Mouse (Mus musculus): ENCODE results near the gene Riok2. TPM values are rescaled to one million over a fixed set of nuclear protein-coding genes. Genes with fewer than 3 reads are reported as not detected.
"Not testable (repeated sequence)": the region's sequence is repeated elsewhere in the genome, so short reads cannot be mapped to it uniquely, and the experiment has no call there.

Gene Riok2
- 24.1 and 27.6 TPM in 2 replicates for polyA plus RNA-seq (2015; fragmentation: Nextera tagmentation; extraction: Ambion mirVana)

DNA sequence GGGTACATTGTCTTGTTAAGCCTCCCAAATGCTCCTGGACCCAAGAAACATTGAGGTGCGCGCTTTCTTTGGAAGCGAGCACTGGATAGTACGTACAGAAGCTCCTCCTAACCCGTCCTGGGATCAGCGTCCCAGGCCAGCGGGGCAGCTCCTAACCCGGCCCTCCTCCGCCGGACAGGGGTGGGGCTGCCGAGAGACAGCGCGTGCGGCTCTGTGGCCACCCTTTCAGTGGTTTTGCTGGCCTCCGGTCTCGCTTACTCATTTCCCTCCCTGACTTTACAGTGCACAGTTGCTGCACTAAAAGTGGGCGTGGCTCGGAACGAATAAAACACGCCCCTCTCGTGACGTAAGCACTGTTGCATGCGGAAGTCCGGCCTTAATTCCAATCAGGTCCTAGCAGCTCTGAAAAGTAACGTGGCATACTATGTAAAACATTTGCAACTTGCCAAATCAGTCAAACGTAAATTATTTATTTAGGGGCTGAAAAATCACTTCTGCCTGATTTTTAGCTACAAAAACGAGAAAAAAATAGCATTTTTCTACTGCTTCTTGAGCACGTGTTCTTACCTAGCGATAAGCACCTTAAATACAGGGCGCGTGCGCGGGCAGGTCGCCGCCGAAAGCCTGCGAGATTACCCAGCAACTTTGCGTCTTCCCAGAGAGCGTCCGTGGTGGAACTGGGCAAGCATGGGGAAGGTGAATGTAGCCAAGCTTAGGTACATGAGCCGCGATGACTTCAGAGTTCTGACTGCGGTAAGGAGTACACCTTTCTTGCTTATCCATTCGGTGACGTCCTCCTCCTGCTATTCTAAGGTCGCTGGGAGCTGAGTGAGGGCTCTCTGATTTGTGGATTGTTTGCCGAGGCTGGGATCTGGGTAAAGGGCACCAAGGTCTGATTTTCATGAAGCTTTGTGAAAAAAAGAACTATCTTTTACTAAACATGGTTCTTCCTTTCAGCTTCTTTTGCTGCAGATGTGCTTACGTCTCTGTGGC, at the start of gene Riok2:
Gene Riok2, plus strand, starts transcription at position 392 of the 993 bp plus-strand sequence.
- Histone ChIP-seq H3K9ac (peak within 1 kb of the TSS; percentile 78), H3K27ac (peak within 1 kb of the TSS; percentile 89), H3K4me3 (replicated peaks) (peak within 1 kb of the TSS; percentile 81), H3K4me2 (peak within 1 kb of the TSS; percentile 67), H3K27me3 (replicated peaks) (no peaks in the 10 kb centered on the region), H3K9me3 (no peaks in the 10 kb centered on the region), H3K4me1 (0 out of 2 replicates have a peak, but pooled peaks cover 4% of the 10 kb centered on the region), H3K36me3 (peaks cover 6% of the 10 kb centered on the region; the same call in 1 of the 2 replicates)
- peak; percentile 98 for ATAC-seq (ENCODE audit: insufficient read depth, low FRiP score, low read depth)
- under 1% methylated on average over 48 of the region's 48 CpGs for WGBS

GRCm38 (mm10) chr17:17326022-17326421, 48.1 kb upstream of the Riok2 start:
- not testable (repeated sequence) for ATAC-seq (ENCODE audit: insufficient read depth, low FRiP score, low read depth); H3K4me1 ChIP-seq
- WGBS: 74% methylated on average over 1 of the region's 1 CpGs

GRCm38 (mm10) chr17:17326636-17327035, 47.5 kb upstream of the Riok2 start:
- Histone ChIP-seq H3K27me3 (replicated peaks) (no peaks in the 10 kb centered on the region), H3K9ac (no peak overlapping the region), H3K36me3 (no peaks in the 10 kb centered on the region), H3K4me3 (replicated peaks) (no peak overlapping the region), H3K4me2 (no peak overlapping the region), H3K9me3 (no peaks in the 10 kb centered on the region), H3K27ac (no peak overlapping the region), H3K4me1 (no peaks in the 10 kb centered on the region)
- no peak for ATAC-seq (ENCODE audit: insufficient read depth, low FRiP score, low read depth)
- 78% methylated on average over 4 of the region's 4 CpGs for WGBS

More at GRCm38 (mm10) chr17:17326022-17326421, 48.1 kb upstream of the Riok2 start:
- not testable (repeated sequence) for H3K27ac ChIP-seq; H3K9ac ChIP-seq; H3K4me3 ChIP-seq (replicated peaks); H3K27me3 ChIP-seq (replicated peaks); H3K4me2 ChIP-seq; H3K36me3 ChIP-seq; H3K9me3 ChIP-seq

DNA sequence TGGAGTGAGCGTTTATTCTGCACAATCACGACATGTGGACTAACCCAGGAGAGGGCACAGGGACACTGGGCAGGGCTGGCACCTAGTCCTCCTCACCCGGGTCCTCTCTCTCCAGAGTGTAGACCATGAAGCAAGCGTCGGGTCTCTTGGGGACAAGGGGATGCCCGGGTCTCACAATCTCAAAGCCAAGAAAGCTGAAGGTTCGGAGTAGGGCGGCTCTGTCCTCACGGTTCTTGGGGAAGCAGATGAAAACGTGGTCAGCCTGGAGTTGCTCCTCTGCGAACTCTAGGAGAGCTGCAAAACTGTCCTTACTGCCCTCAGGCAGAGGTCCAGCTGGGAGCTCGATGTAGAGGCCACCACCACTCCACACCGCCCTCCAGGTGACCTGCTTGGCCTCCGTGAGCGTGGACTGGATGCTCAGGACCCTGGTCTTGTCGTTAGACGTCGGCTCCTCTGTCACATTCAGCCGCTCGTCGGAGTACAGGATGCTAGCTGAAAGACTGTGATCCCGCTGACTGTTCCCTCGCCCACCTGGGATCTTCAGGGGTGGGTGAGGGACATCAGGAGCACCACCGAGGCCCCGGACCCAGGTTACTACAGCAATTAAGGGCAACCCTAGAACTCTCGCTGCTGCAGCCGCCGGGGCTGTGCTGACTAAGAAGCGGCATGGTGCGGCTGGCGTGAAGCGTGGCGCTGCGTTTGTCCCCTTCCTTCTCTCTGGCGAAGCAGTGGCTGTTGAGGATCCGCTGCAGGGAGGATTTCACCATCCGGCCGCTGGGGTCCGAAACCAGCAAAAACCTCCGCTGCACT, 28.5 kb upstream of the Riok2 start:
- H3K27me3 ChIP-seq (replicated peaks); H3K4me1 ChIP-seq; ATAC-seq (ENCODE audit: insufficient read depth, low FRiP score, low read depth); H3K9me3 ChIP-seq; H3K36me3 ChIP-seq; H3K27ac ChIP-seq; H3K9ac ChIP-seq: not testable (repeated sequence)
- Histone ChIP-seq H3K4me2 (peak overlapping the region; percentile 53), H3K4me3 (replicated peaks) (peak overlapping the region; percentile 22)
- 4% methylated on average over 36 of the region's 40 CpGs for WGBS

DNA sequence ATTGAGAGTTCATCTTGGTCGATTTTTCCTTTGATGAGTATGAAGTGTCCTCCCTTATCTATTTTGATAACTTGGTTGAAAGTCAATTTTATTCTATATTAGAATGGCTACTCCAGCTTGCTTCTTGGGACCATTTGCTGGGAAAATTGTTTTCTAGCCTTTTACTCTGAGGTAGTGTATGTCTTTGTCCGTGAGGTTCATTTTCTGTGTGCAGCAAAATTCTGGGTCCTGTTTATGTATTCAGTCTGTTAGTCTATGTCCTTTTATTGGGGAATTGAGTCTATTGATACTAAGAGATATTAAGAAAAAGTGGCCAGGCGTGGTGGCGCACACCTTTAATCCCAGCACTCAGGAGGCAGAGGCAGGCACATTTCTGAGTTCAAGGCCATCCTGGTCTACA, 27.8 kb upstream of the Riok2 start:
- not testable (repeated sequence) for H3K9ac ChIP-seq; H3K9me3 ChIP-seq; H3K4me1 ChIP-seq; ATAC-seq (ENCODE audit: insufficient read depth, low FRiP score, low read depth); H3K27ac ChIP-seq; H3K27me3 ChIP-seq (replicated peaks); H3K36me3 ChIP-seq
- WGBS: 40% methylated on average over 4 of the region's 4 CpGs
- Histone ChIP-seq H3K4me2 (peak overlapping the region; percentile 53), H3K4me3 (replicated peaks) (peak overlapping the region; percentile 22)

DNA sequence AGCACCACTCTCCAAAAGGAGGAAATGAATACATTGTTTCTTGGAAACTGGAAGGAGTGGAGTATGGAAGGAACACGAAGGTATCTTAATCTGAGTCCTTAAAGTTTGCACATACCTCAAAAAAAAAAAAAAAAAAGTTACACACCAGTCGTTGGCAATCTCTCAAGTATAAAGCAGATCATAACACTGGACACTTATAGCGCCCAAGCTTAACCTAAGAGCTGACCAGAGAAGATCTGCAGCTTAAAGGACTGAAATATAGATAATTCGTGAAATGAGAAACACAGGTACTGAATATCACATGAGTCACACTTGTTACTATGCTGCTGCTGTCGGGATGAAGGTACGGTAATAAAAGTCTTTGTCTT, 575 bp upstream of the Riok2 start:
- no peaks in the 10 kb centered on the region for H3K9me3 ChIP-seq
- 0 out of 2 replicates have a peak, but pooled peaks cover 4% of the 10 kb centered on the region for H3K4me1 ChIP-seq
- H3K36me3 ChIP-seq: peaks cover 3% of the 10 kb centered on the region; the same call in 1 of the 2 replicates
- H3K27me3 ChIP-seq (replicated peaks): no peaks in the 10 kb centered on the region
- peak overlapping the region; percentile 81 for H3K4me3 ChIP-seq (replicated peaks)
- peak overlapping the region; percentile 89 for H3K27ac ChIP-seq
- H3K4me2 ChIP-seq: peak overlapping the region; percentile 67
- 2% methylated on average over 6 of the region's 6 CpGs for WGBS
- no peak for ATAC-seq (ENCODE audit: insufficient read depth, low FRiP score, low read depth)
- H3K9ac ChIP-seq: peak overlapping the region; percentile 51

GRCm38 (mm10) chr17:17375581-17375980, 1.5 kb downstream of the Riok2 start:
- H3K4me1 ChIP-seq: 0 out of 2 replicates have a peak, but pooled peaks cover 4% of the 10 kb centered on the region
- H3K9me3 ChIP-seq: no peaks in the 10 kb centered on the region
- H3K27ac ChIP-seq: no peak overlapping the region
- H3K9ac ChIP-seq: no peak overlapping the region
- peaks cover 6% of the 10 kb centered on the region; the same call in 1 of the 2 replicates for H3K36me3 ChIP-seq
- H3K27me3 ChIP-seq (replicated peaks): no peaks in the 10 kb centered on the region
- H3K4me2 ChIP-seq: peak overlapping the region; percentile 67
- no peak for ATAC-seq (ENCODE audit: insufficient read depth, low FRiP score, low read depth)
- peak overlapping the region; percentile 81 for H3K4me3 ChIP-seq (replicated peaks)
- 78% methylated on average over 3 of the region's 3 CpGs for WGBS

- 91% methylated on average over 4 of the region's 4 CpGs for WGBS
- Histone ChIP-seq H3K4me2 (no peak overlapping the region), H3K9ac (no peak overlapping the region), H3K4me1 (no peaks in the 10 kb centered on the region), H3K4me3 (replicated peaks) (no peak overlapping the region), H3K27ac (no peak overlapping the region), H3K9me3 (no peaks in the 10 kb centered on the region), H3K27me3 (replicated peaks) (no peaks in the 10 kb centered on the region), H3K36me3 (peaks cover 30% of the 10 kb centered on the region)
- ATAC-seq (ENCODE audit: insufficient read depth, low FRiP score, low read depth): no peak
These were observed 9.6 kb downstream of the Riok2 start for GRCm38 (mm10) chr17:17383703-17384102.

DNA sequence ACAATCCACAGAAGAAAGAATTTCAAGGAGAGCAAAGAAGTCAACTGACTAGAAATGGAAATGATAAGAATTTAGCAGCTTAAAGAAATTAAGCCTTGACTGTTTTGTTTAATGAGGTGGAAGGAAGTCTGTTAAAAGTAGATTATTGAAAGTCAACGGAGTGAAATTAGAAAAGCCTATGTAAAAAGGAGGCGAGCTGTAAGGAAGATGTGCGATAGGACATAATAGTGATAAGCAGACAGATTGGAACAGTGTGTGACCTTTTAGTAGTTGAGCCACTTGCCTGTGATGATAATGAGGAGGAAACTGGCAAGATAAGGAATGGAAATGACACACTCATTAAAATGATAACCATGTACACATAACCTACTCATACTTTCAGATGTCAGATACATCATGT, 10.4 kb downstream of the Riok2 start:
- H3K9me3 ChIP-seq: no peaks in the 10 kb centered on the region
- 90% methylated on average over 3 of the region's 3 CpGs for WGBS
- H3K4me2 ChIP-seq: no peak overlapping the region
- no peak overlapping the region for H3K4me3 ChIP-seq (replicated peaks)
- ATAC-seq (ENCODE audit: insufficient read depth, low FRiP score, low read depth): no peak
- H3K27ac ChIP-seq: no peak overlapping the region
- H3K4me1 ChIP-seq: no peaks in the 10 kb centered on the region
- peaks cover 27% of the 10 kb centered on the region for H3K36me3 ChIP-seq
- no peaks in the 10 kb centered on the region for H3K27me3 ChIP-seq (replicated peaks)
- no peak overlapping the region for H3K9ac ChIP-seq

GRCm38 (mm10) chr17:17386117-17386516, 12.0 kb downstream of the Riok2 start:
- peaks cover 27% of the 10 kb centered on the region; the same call in 1 of the 2 replicates for H3K36me3 ChIP-seq
- no peaks in the 10 kb centered on the region for H3K4me1 ChIP-seq
- H3K27me3 ChIP-seq (replicated peaks): no peaks in the 10 kb centered on the region
- no peak overlapping the region for H3K27ac ChIP-seq
- ATAC-seq (ENCODE audit: insufficient read depth, low FRiP score, low read depth): no peak
- H3K4me3 ChIP-seq (replicated peaks): no peak overlapping the region
- no peak overlapping the region for H3K9ac ChIP-seq
- no peak overlapping the region for H3K4me2 ChIP-seq
- H3K9me3 ChIP-seq: no peaks in the 10 kb centered on the region
- 82% methylated on average over 2 of the region's 2 CpGs for WGBS

GRCm38 (mm10) chr17:17391823-17392222, 17.7 kb downstream of the Riok2 start:
- no peaks in the 10 kb centered on the region for H3K27me3 ChIP-seq (replicated peaks)
- H3K36me3 ChIP-seq: peaks cover 10% of the 10 kb centered on the region; the same call in 1 of the 2 replicates
- no peak overlapping the region for H3K4me2 ChIP-seq
- H3K27ac ChIP-seq: no peak overlapping the region
- ATAC-seq (ENCODE audit: insufficient read depth, low FRiP score, low read depth): no peak
- 89% methylated on average over 4 of the region's 4 CpGs for WGBS
- no peak overlapping the region for H3K4me3 ChIP-seq (replicated peaks)
- no peaks in the 10 kb centered on the region for H3K9me3 ChIP-seq
- no peaks in the 10 kb centered on the region for H3K4me1 ChIP-seq
- no peak overlapping the region for H3K9ac ChIP-seq

All from stomach, embryonic 15.5 days (tissue).